Mouse (Mus musculus) thymus, adult 2 months (tissue): ENCODE measurements around the gene Sdc3. TPM values are rescaled to one million over a fixed set of nuclear protein-coding genes. Genes with fewer than 3 reads are reported as not detected.

Source experiments
- DNase-seq: peaks from one replicate; pipeline ENCODE4 v3.0.0; 2021
- H3K27ac ChIP-seq: fragments of 200-500 bp; 2 replicates; pipeline ENCODE4 v1.5.1; 2012; ENCODE audit warnings: low read length, control low read depth; ENCODE audit not compliant: control insufficient read depth, insufficient read depth
- H3K27me3 ChIP-seq: fragments of 200-500 bp; 2 replicates; pipeline ENCODE4 v1.6.1; 2012; ENCODE audit warnings: mild to moderate bottlenecking, low read length, moderate library complexity, mixed read lengths; ENCODE audit not compliant: control insufficient read depth, insufficient read depth
- H3K36me3 ChIP-seq: fragments of 200-500 bp; 2 replicates; pipeline ENCODE4 v1.6.1; 2012; ENCODE audit warnings: mild to moderate bottlenecking, low read length, moderate library complexity; ENCODE audit not compliant: control insufficient read depth, insufficient read depth
- H3K4me1 ChIP-seq: fragments of 200-500 bp; replicated peaks from 2 replicates; pipeline ENCODE4 v1.6.1; 2012; ENCODE audit warnings: low read length; ENCODE audit not compliant: control insufficient read depth, insufficient read depth
- H3K4me3 ChIP-seq: fragments of 200-500 bp; 2 replicates; pipeline ENCODE4 v1.5.1; 2012; ENCODE audit warnings: mild to moderate bottlenecking, low read length, control low read depth, moderate library complexity; ENCODE audit not compliant: control insufficient read depth, insufficient read depth
- CTCF ChIP-seq: fragments of 200-500 bp; IDR thresholded peaks from 2 replicates; pipeline ENCODE4 v1.5.1; 2012; ENCODE audit warnings: mild to moderate bottlenecking, control low read depth, low read length, moderate library complexity, borderline replicate concordance; ENCODE audit not compliant: control insufficient read depth, poor library complexity, insufficient read depth; ENCODE audit errors: extremely low read depth
- POLR2A ChIP-seq: fragments of 200-500 bp; IDR thresholded peaks from 2 replicates; pipeline ENCODE4 v1.6.1; 2012; ENCODE audit warnings: mild to moderate bottlenecking, low read length, control low read depth, moderate library complexity; ENCODE audit not compliant: control insufficient read depth, poor library complexity, insufficient read depth; ENCODE audit errors: extremely low read depth
- WGBS: fragments of 180-500 bp; shearing (Covaris S2); methylation state at CpG from one replicate; pipeline ENCODE4 v1.1.7; 2018; 5-methylcytosine and 5-hydroxymethylcytosine counted together
- polyA plus RNA-seq: library from polyadenylated mRNA; depleted of rRNA; stranded (reverse); fragments of >200 nt; gene quantifications from 2 replicates; pipeline ENCODE4 v1.2.3, GENCODE M21; 2012

Gene Sdc3
- polyA plus RNA-seq, 1 experiment: 97.5 TPM

- peak; percentile 79 for DNase-seq
- Histone ChIP-seq H3K4me3 (no peak overlapping the region), H3K27ac (no peak overlapping the region), H3K36me3 (no peaks in the 10 kb centered on the region), H3K4me1 (peaks cover 14% of the 10 kb centered on the region), H3K27me3 (peaks cover 10% of the 10 kb centered on the region; the same call in 1 of the 2 replicates)
- TF ChIP-seq CTCF (peak; percentile 73; the same call in 1 of the 2 replicates), POLR2A (no peak)
- WGBS: 12% methylated on average over 6 of the region's 6 CpGs
These were observed 2.2 kb upstream of the Sdc3 start for GRCm38 (mm10) chr4:130790180-130790579.

DNA sequence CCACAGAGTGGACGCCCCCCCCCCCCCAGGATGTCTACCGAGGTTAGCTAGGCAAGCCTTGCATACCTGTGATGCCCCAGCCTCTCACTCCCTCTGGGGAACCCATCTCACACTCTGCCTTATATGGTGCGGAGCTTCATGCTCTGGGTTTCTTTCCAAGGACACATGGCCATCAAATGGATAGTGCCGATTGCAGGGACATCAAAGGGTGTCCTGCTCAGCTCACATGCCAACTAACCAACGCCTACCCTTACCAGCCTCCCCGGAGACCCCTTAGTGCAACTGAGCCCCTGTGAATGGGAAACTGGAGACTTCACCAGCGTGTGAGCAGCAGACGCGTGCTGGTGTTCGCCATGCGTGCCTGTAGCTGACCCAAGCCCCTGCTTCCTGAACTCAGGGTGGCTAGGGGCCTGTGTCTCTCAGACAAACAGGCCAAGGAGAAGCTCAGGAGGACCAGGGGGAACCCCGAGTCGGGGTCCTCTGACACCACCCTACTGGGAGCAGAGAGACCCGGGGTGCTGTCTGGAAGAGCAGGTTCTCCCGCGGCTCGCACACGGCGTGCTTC lies 444 bp upstream of the Sdc3 start:
- no peak overlapping the region for H3K27ac ChIP-seq
- peaks cover 10% of the 10 kb centered on the region; the same call in 1 of the 2 replicates for H3K27me3 ChIP-seq
- no peaks in the 10 kb centered on the region for H3K36me3 ChIP-seq
- peaks cover 14% of the 10 kb centered on the region for H3K4me1 ChIP-seq
- TF ChIP-seq POLR2A (no peak), CTCF (no peak)
- 12% methylated on average over 16 of the region's 19 CpGs for WGBS
- DNase-seq: peak; percentile 11
- H3K4me3 ChIP-seq: peak overlapping the region; percentile 21

DNA sequence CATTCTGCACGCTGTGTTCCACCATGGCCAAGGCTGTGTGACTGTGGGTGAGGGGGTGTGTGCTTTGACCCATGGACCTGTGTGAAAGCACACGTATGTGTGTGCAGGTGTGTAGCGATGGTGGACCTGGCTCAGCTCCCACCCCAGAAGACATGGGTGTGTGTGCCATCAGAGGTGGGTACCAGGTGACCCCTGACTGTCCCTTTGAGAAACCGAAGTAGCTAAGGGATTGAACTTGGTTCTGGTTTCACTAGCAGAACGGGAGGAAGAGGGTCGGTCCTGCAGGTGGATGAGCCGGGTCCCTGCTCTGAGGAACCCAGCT lies 804 bp downstream of the Sdc3 start:
- Histone ChIP-seq H3K27me3 (peaks cover 10% of the 10 kb centered on the region; the same call in 1 of the 2 replicates), H3K4me3 (peak overlapping the region; percentile 50), H3K27ac (no peak overlapping the region), H3K36me3 (no peaks in the 10 kb centered on the region), H3K4me1 (peaks cover 14% of the 10 kb centered on the region)
- no peak for DNase-seq
- TF ChIP-seq CTCF (no peak), POLR2A (no peak)
- WGBS: 33% methylated on average over 7 of the region's 7 CpGs

DNA sequence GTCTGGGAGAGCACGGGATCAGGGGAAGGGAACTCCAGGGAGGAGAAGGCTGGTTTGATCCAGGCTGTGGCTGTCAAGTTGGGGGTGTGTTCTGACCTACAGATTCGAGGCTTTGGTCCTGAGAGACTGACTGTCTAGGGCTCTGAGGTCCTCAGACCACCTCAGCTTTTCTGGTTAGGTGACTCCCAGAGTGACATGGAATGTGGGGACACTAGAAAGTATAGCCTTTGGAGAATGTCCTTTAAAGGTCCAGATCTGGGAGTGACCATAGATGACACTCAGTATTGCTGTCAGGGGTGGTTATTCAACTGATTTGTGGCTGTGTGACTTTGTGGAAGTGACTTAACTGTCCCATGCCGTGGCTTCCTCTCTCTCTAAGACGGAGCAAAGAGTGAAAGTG lies 2.4 kb downstream of the Sdc3 start:
- TF ChIP-seq POLR2A (no peak), CTCF (no peak)
- H3K4me1 ChIP-seq: peaks cover 14% of the 10 kb centered on the region
- no peak overlapping the region for H3K27ac ChIP-seq
- no peaks in the 10 kb centered on the region for H3K36me3 ChIP-seq
- peaks cover 10% of the 10 kb centered on the region; the same call in 1 of the 2 replicates for H3K27me3 ChIP-seq
- 21% methylated on average over 4 of the region's 4 CpGs for WGBS
- no peak for DNase-seq
- no peak overlapping the region for H3K4me3 ChIP-seq

- Histone ChIP-seq H3K4me1 (peaks cover 14% of the 10 kb centered on the region), H3K27ac (no peak overlapping the region), H3K27me3 (peaks cover 10% of the 10 kb centered on the region; the same call in 1 of the 2 replicates), H3K4me3 (no peak overlapping the region), H3K36me3 (no peaks in the 10 kb centered on the region)
- WGBS: 97% methylated on average over 6 of the region's 6 CpGs
- TF ChIP-seq POLR2A: no peak
- no peak for TF ChIP-seq CTCF
- DNase-seq: no peak
These were observed 3.6 kb downstream of the Sdc3 start for GRCm38 (mm10) chr4:130795970-130796369.

DNA sequence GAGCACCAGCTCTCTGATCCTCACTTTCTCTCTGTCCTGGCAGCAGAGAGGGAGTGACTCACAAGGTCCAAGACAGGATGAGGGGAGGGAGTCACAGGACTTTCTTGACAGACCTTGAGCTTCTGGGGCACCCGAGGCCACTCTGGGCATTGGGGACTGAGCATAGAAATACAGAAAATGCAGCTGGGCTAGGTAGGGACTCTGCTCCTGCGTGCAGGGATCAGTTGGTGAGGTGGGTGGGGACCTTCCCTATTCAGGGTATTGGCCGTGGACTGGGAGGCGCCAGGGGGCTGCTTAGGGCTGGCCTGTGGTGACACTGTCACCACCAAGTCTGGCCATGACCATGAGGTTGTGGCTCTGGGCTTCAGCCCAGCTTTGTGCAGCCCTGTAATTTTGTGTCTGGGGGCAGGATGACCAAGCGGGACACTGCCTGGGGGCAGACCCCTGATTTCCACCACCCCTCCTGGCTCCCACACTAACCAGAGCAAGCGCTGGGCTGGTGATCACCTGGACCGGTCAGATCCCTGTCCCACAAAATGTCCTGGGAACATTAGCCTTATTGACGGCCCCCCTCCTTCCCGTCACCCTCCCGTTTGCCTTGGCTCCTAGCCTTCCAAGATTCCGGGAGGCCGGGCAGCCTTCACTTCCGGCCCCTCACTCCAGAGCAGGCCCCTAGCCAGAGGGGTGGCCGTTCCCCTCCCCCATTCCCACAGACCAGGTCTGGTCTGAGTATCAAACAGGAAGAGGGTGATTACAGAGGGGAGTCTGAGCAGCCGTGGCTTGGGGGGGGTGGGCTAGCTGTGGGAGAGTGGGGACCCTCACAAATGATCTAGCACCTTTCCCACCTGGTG lies 5.1 kb downstream of the Sdc3 start:
- no peak for DNase-seq
- Histone ChIP-seq H3K4me3 (no peak overlapping the region), H3K36me3 (no peaks in the 10 kb centered on the region), H3K27me3 (peaks cover 10% of the 10 kb centered on the region; the same call in 1 of the 2 replicates), H3K4me1 (peaks cover 14% of the 10 kb centered on the region), H3K27ac (no peak overlapping the region)
- no peak for TF ChIP-seq CTCF
- TF ChIP-seq POLR2A: no peak
- WGBS: 85% methylated on average over 15 of the region's 15 CpGs
